Mouse (Mus musculus): ENCODE results near the gene Rgs6. TPM values are rescaled to one million over a fixed set of nuclear protein-coding genes. Genes with fewer than 3 reads are reported as not detected.

Rgs6 gene
- total RNA-seq (2021): 10 to 100 TPM; 10.2 to 12.6 TPM
- 7.3 and 13.1 TPM in 2 replicates for polyA plus RNA-seq (2012; rRNA removed)
- long read RNA-seq, partial matches to known transcripts: 1 of 4 reads
- long read RNA-seq, other reads (novel, unspliced or antisense): 3 of 4 reads

DNA sequence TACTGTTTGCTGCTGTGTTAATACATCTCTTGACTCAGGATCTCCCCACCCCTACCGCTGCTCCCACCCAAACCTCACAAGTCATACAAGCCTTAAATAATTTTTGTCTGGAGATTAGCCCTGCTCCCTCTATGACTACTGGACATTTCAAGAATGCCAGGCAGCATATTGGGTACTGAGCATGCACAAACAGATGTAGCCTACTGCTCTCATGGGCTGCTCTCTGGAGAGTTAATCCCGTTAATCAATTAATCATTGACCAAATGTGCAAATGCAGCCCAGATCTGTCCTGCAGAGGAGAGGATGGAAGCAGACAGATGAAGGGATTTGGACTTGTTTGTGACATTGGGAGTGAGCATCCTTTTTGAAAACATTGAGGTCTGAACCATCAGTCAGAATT, at the start of gene Rgs6:
Rgs6 (plus strand) TSS at position 276 of the 400 bp plus-strand sequence.
- H3K9ac ChIP-seq (ENCODE audit: low read depth, low read length): no peak within 1 kb of the TSS
- H3K79me2 ChIP-seq (replicated peaks; ENCODE audit: control insufficient read depth, insufficient read depth, low read length): no peaks in the 10 kb centered on the region
- 95% methylated on average over 2 of the region's 2 CpGs for WGBS
- H3K27me3 ChIP-seq (ENCODE audit: control insufficient read depth, insufficient read depth, low read length): no peaks in the 10 kb centered on the region
- no peaks in the 10 kb centered on the region for H3K36me3 ChIP-seq (ENCODE audit: control insufficient read depth, insufficient read depth, low read length)
- TF ChIP-seq EP300 (IDR thresholded peaks at IDR 0.05; ENCODE audit: insufficient read depth, low read depth, low read length): no peak
- TF ChIP-seq CTCF (IDR thresholded peaks at IDR 0.05): no peak
- no peak for TF ChIP-seq POLR2A (IDR thresholded peaks at IDR 0.05; ENCODE audit: insufficient read depth, low read depth, low read length)
- H3K4me1 ChIP-seq (ENCODE audit: control insufficient read depth, insufficient read depth, low read length): no peaks in the 10 kb centered on the region
- no peak within 1 kb of the TSS for H3K4me3 ChIP-seq
- no peak within 1 kb of the TSS for H3K27ac ChIP-seq
- DNase-seq: no peak
- intact Hi-C loops (cut with DNase I): no loop called here

DNA sequence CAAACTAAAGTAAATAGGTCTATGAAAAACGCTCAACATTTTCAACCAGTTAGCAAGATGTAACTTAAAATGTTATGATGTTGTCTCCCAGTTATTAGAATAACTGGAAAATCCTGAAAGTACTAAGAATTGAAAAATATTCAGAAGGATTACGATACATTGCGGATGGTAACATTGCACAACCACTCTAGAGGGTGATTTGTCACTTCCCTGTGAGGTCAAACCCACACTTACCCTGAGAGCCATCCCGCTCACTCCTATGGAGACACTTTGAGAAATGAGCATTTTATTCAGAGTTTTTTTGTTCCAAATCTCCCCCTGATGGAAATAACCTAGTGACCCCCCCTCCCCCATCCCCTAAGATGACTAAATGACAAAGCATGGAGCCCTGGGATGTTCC, 41.0 kb upstream of the Rgs6 start:
- TF ChIP-seq POLR2A (IDR thresholded peaks at IDR 0.05; ENCODE audit: insufficient read depth, low read depth, low read length): no peak
- TF ChIP-seq EP300 (IDR thresholded peaks at IDR 0.05; ENCODE audit: insufficient read depth, low read depth, low read length): no peak
- TF ChIP-seq CTCF (IDR thresholded peaks at IDR 0.05): no peak
- Histone ChIP-seq H3K36me3 (ENCODE audit: control insufficient read depth, insufficient read depth, low read length) (no peaks in the 10 kb centered on the region), H3K27me3 (ENCODE audit: control insufficient read depth, insufficient read depth, low read length) (no peaks in the 10 kb centered on the region), H3K4me3 (no peak overlapping the region), H3K9ac (ENCODE audit: low read depth, low read length) (no peak overlapping the region), H3K27ac (no peak overlapping the region), H3K4me1 (ENCODE audit: control insufficient read depth, insufficient read depth, low read length) (no peaks in the 10 kb centered on the region), H3K79me2 (replicated peaks; ENCODE audit: control insufficient read depth, insufficient read depth, low read length) (no peaks in the 10 kb centered on the region)
- WGBS: 91% methylated on average over 4 of the region's 4 CpGs
- no peak for DNase-seq
- intact Hi-C loops (cut with DNase I): no loop called here

DNA sequence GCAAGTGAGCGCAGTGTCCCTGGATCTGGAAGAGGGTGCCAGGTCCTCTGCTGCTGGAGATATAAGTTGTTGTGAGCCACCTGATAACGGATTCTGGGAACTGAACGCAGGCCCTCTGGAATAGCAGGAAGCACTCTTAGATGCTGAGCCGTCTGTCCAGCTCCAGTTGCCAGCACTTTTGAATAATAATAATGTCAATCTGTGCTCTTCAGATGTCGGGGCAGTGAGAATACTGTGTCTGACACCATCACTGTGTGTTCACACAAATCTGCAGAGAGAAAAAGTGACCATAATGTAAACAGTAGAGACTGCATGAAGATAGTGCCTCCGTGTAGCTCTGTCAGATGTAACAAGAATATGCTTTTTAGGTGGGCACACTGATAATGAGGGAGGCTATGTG, 38.9 kb upstream of the Rgs6 start:
- H3K36me3 ChIP-seq (ENCODE audit: control insufficient read depth, insufficient read depth, low read length): no peaks in the 10 kb centered on the region
- H3K4me1 ChIP-seq (ENCODE audit: control insufficient read depth, insufficient read depth, low read length): no peaks in the 10 kb centered on the region
- no peaks in the 10 kb centered on the region for H3K79me2 ChIP-seq (replicated peaks; ENCODE audit: control insufficient read depth, insufficient read depth, low read length)
- no peak overlapping the region for H3K9ac ChIP-seq (ENCODE audit: low read depth, low read length)
- no peak overlapping the region for H3K27ac ChIP-seq
- DNase-seq: no peak
- H3K27me3 ChIP-seq (ENCODE audit: control insufficient read depth, insufficient read depth, low read length): no peaks in the 10 kb centered on the region
- 54% methylated on average over 6 of the region's 6 CpGs for WGBS
- TF ChIP-seq EP300 (IDR thresholded peaks at IDR 0.05; ENCODE audit: insufficient read depth, low read depth, low read length) (no peak), CTCF (IDR thresholded peaks at IDR 0.05) (no peak), POLR2A (IDR thresholded peaks at IDR 0.05; ENCODE audit: insufficient read depth, low read depth, low read length) (no peak)
- H3K4me3 ChIP-seq: no peak overlapping the region
- intact Hi-C loops (cut with DNase I): no loop called here

DNA sequence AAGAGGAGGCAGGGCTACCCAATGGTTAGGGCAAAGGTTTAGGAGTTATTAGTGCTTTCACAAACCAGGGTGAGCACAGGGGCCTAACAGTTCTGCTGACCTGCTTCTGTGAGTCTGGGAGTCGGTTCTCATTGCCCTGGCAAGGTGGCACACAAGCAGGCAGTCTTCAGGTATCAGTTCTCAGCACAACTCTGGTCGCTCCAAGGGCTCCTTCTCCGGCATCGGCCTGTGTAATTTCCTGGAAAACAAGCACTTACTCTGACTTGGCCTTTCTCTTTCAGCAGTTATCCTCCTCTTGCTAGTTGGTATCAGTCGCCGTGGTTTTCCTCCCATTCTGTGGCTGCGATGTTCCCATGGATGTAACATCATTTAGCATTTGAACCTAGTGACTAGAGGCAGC, 38.0 kb upstream of the Rgs6 start:
- Histone ChIP-seq H3K4me1 (ENCODE audit: control insufficient read depth, insufficient read depth, low read length) (no peaks in the 10 kb centered on the region), H3K36me3 (ENCODE audit: control insufficient read depth, insufficient read depth, low read length) (no peaks in the 10 kb centered on the region), H3K4me3 (no peak overlapping the region), H3K27me3 (ENCODE audit: control insufficient read depth, insufficient read depth, low read length) (no peaks in the 10 kb centered on the region), H3K9ac (ENCODE audit: low read depth, low read length) (no peak overlapping the region), H3K27ac (no peak overlapping the region), H3K79me2 (replicated peaks; ENCODE audit: control insufficient read depth, insufficient read depth, low read length) (no peaks in the 10 kb centered on the region)
- DNase-seq: no peak
- intact Hi-C loops (cut with DNase I): no loop called here
- 86% methylated on average over 7 of the region's 7 CpGs for WGBS
- TF ChIP-seq POLR2A (IDR thresholded peaks at IDR 0.05; ENCODE audit: insufficient read depth, low read depth, low read length) (no peak), EP300 (IDR thresholded peaks at IDR 0.05; ENCODE audit: insufficient read depth, low read depth, low read length) (no peak), CTCF (IDR thresholded peaks at IDR 0.05) (no peak)

DNA sequence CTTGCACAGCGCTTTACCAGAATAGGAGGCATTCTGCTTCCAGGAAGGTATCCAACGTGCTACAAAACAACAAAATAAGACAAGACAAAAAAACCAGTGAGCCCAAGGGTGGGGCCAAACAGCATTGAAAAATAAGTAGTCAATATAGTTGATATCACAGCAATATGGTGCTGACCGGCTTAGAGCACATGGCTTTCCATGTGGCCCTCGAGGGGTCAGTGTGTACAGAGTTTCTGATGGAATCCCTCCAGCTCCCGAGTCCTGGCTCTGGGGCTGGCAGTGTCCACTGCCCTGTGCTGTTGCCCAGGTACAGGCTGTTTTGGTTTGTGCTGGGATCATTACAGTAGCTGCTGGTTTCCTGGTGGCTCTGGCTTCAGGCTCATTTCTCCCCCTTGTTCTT, 35.7 kb upstream of the Rgs6 start:
- Histone ChIP-seq H3K4me3 (no peak overlapping the region), H3K79me2 (replicated peaks; ENCODE audit: control insufficient read depth, insufficient read depth, low read length) (no peaks in the 10 kb centered on the region), H3K36me3 (ENCODE audit: control insufficient read depth, insufficient read depth, low read length) (no peaks in the 10 kb centered on the region), H3K4me1 (ENCODE audit: control insufficient read depth, insufficient read depth, low read length) (no peaks in the 10 kb centered on the region), H3K27me3 (ENCODE audit: control insufficient read depth, insufficient read depth, low read length) (no peaks in the 10 kb centered on the region), H3K27ac (no peak overlapping the region), H3K9ac (ENCODE audit: low read depth, low read length) (no peak overlapping the region)
- 90% methylated on average over 5 of the region's 5 CpGs for WGBS
- intact Hi-C loops (cut with DNase I): no loop called here
- no peak for TF ChIP-seq POLR2A (IDR thresholded peaks at IDR 0.05; ENCODE audit: insufficient read depth, low read depth, low read length)
- TF ChIP-seq EP300 (IDR thresholded peaks at IDR 0.05; ENCODE audit: insufficient read depth, low read depth, low read length): no peak
- TF ChIP-seq CTCF (IDR thresholded peaks at IDR 0.05): no peak
- DNase-seq: no peak

DNA sequence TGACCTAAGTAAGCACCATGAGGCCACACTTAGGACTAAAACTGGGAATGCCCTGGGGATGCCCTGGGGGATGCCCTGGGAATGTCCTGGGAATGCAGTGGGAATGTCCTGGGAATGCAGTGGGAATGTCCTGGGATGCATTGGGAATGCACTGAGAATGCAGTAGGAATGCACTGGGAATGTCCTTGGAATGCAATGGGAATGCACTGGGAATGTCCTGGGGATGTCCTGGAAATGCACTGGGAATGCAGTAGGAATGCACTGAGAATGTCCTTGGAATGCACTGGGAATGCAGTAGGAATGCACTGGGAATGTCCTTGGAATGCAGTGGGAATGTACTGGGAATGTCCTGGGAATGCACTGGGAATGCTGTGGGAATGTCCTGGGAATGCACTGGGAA, 25.2 kb upstream of the Rgs6 start:
- no peak for DNase-seq
- TF ChIP-seq CTCF (IDR thresholded peaks at IDR 0.05): no peak
- no peak for TF ChIP-seq EP300 (IDR thresholded peaks at IDR 0.05; ENCODE audit: insufficient read depth, low read depth, low read length)

More for the DNA sequence above, 25.2 kb upstream of the Rgs6 start:
- Histone ChIP-seq H3K4me1 (ENCODE audit: control insufficient read depth, insufficient read depth, low read length) (no peaks in the 10 kb centered on the region), H3K79me2 (replicated peaks; ENCODE audit: control insufficient read depth, insufficient read depth, low read length) (no peaks in the 10 kb centered on the region), H3K36me3 (ENCODE audit: control insufficient read depth, insufficient read depth, low read length) (no peaks in the 10 kb centered on the region), H3K9ac (ENCODE audit: low read depth, low read length) (no peak overlapping the region), H3K4me3 (no peak overlapping the region), H3K27ac (no peak overlapping the region), H3K27me3 (ENCODE audit: control insufficient read depth, insufficient read depth, low read length) (no peaks in the 10 kb centered on the region)
- intact Hi-C loops (cut with DNase I): no loop called here

All from heart, adult 2 months (tissue).